Mouse (Mus musculus): ENCODE data around the gene Veph1. TPM values are rescaled to one million over a fixed set of nuclear protein-coding genes. Genes with fewer than 3 reads are reported as not detected.

Gene Veph1
- total RNA-seq, 2 experiments from 2014 or later = not detected

- intact Hi-C loops (cut with DNase I) = no loop called here
- no peak for DNase-seq
Measured at GRCm38 (mm10) chr3:66040857-66041494, 255.7 kb downstream of the Veph1 start.

- no peak for DNase-seq
- intact Hi-C loops (cut with DNase I) = no loop called here
Measured at GRCm38 (mm10) chr3:66035226-66035625, 261.4 kb downstream of the Veph1 start.

GRCm38 (mm10) chr3:66033346-66033745 is 263.3 kb downstream of the Veph1 start:
- intact Hi-C loops (cut with DNase I) = no loop called here
- DNase-seq = no peak

- no peak for DNase-seq
- intact Hi-C loops (cut with DNase I) = no loop called here
Measured at GRCm38 (mm10) chr3:66025454-66025853, 271.2 kb downstream of the Veph1 start.

- intact Hi-C loops (cut with DNase I) = no loop called here
- DNase-seq = no peak
Measured at GRCm38 (mm10) chr3:66024220-66024792, 272.3 kb downstream of the Veph1 start.

- DNase-seq = no peak
- intact Hi-C loops (cut with DNase I) = no loop called here
Measured at GRCm38 (mm10) chr3:66019171-66019570, 277.5 kb downstream of the Veph1 start.

- DNase-seq = no peak
- intact Hi-C loops (cut with DNase I) = loop anchor here (5.0 kb wide), 1 partner anchor 229 kb away; no protein-coding TSS in a partner anchor
Measured at GRCm38 (mm10) chr3:66007632-66008401, 288.8 kb downstream of the Veph1 start.

- no peak for DNase-seq
- intact Hi-C loops (cut with DNase I) = loop anchor here (5.0 kb wide), 1 partner anchor 232 kb away; no protein-coding TSS in a partner anchor
Measured at GRCm38 (mm10) chr3:66004989-66005388, 291.6 kb downstream of the Veph1 start.

GRCm38 (mm10) chr3:66004220-66004951 is 292.3 kb downstream of the Veph1 start:
- intact Hi-C loops (cut with DNase I) = no loop called here

More at GRCm38 (mm10) chr3:66004220-66004951, 292.3 kb downstream of the Veph1 start:
- DNase-seq = no peak

Other genes starting within 250 kb of the Veph1 start
- 1 to 10 TPM; 4.5 to 5.7 TPM for gene Ptx3, start 76.9 kb downstream of the Veph1 start, total RNA-seq (2021)

All from gastrocnemius, postnatal 36 days (tissue).